Mouse (Mus musculus): ENCODE measurements around the gene Dnajc4. TPM values are rescaled to one million over a fixed set of nuclear protein-coding genes. Genes with fewer than 3 reads are reported as not detected.

The Dnajc4 gene
- total and polyA plus RNA-seq, 2 experiments from 2014 or later = 13.5 to 25.6 TPM

GRCm38 (mm10) chr19:6989251-6989650, 3.1 kb downstream of the Dnajc4 start:
- ATAC-seq = no peak
- H3K4me2 ChIP-seq (ENCODE audit: low read depth, low read length) = no peak overlapping the region
- WGBS = 87% methylated on average over 8 of the region's 8 CpGs
- H3K9ac ChIP-seq (replicated peaks; ENCODE audit: low read length) = no peak overlapping the region
- no peak overlapping the region for H3K4me3 ChIP-seq (ENCODE audit: low read length)
- H3K27ac ChIP-seq = no peak overlapping the region
- no peak for DNase-seq (ENCODE audit: low spot score)
- H3K36me3 ChIP-seq (ENCODE audit: insufficient read depth, low read length) = peaks cover 8% of the 10 kb centered on the region; the same call in 1 of the 2 replicates
- no peaks in the 10 kb centered on the region for H3K27me3 ChIP-seq (ENCODE audit: insufficient read depth, low read length)
- no peaks in the 10 kb centered on the region for H3K4me1 ChIP-seq (ENCODE audit: insufficient read depth, low read length)
- H3K9me3 ChIP-seq (ENCODE audit: low read length) = no peaks in the 10 kb centered on the region
- TF ChIP-seq CTCF (IDR thresholded peaks at IDR 0.05; ENCODE audit: low read depth) = no peak

- no peaks in the 10 kb centered on the region for H3K27me3 ChIP-seq (ENCODE audit: insufficient read depth, low read length)
- peak; percentile 1; the same call in 1 of the 2 replicates for ATAC-seq
- WGBS = under 1% methylated on average over 8 of the region's 8 CpGs
- H3K27ac ChIP-seq = peak overlapping the region; percentile 75
- H3K9ac ChIP-seq (replicated peaks; ENCODE audit: low read length) = peak overlapping the region; percentile 78
- TF ChIP-seq CTCF (IDR thresholded peaks at IDR 0.05; ENCODE audit: low read depth) = no peak
- H3K4me3 ChIP-seq (ENCODE audit: low read length) = peak overlapping the region; percentile 58
- DNase-seq (ENCODE audit: low spot score) = no peak
- peaks cover 13% of the 10 kb centered on the region; the same call in 1 of the 2 replicates for H3K36me3 ChIP-seq (ENCODE audit: insufficient read depth, low read length)
- no peaks in the 10 kb centered on the region for H3K4me1 ChIP-seq (ENCODE audit: insufficient read depth, low read length)
- H3K4me2 ChIP-seq (ENCODE audit: low read depth, low read length) = peak overlapping the region; percentile 79
- no peaks in the 10 kb centered on the region for H3K9me3 ChIP-seq (ENCODE audit: low read length)
These were observed 4.5 kb downstream of the Dnajc4 start for GRCm38 (mm10) chr19:6987904-6988285.

GRCm38 (mm10) chr19:6987061-6987903, 5.1 kb downstream of the Dnajc4 start, which contains the start of gene Vegfb:
TSS of gene Vegfb (minus strand) at chr19:6987651.
- H3K4me3 ChIP-seq (ENCODE audit: low read length) = peak within 1 kb of the TSS; percentile 58
- ATAC-seq = peak; percentile 52
- H3K4me1 ChIP-seq (ENCODE audit: insufficient read depth, low read length) = no peaks in the 10 kb centered on the region
- peaks cover 17% of the 10 kb centered on the region; the same call in 1 of the 2 replicates for H3K36me3 ChIP-seq (ENCODE audit: insufficient read depth, low read length)
- H3K27ac ChIP-seq = peak within 1 kb of the TSS; percentile 75
- 3% methylated on average over 70 of the region's 85 CpGs for WGBS
- DNase-seq (ENCODE audit: low spot score) = peak; percentile 72
- H3K27me3 ChIP-seq (ENCODE audit: insufficient read depth, low read length) = no peaks in the 10 kb centered on the region
- peak within 1 kb of the TSS; percentile 79 for H3K4me2 ChIP-seq (ENCODE audit: low read depth, low read length)
- peak within 1 kb of the TSS; percentile 78 for H3K9ac ChIP-seq (replicated peaks; ENCODE audit: low read length)
- no peaks in the 10 kb centered on the region for H3K9me3 ChIP-seq (ENCODE audit: low read length)
- TF ChIP-seq CTCF (IDR thresholded peaks at IDR 0.05; ENCODE audit: low read depth) = no peak

GRCm38 (mm10) chr19:6985951-6986708, 6.2 kb downstream of the Dnajc4 start:
- Histone ChIP-seq H3K27me3 (ENCODE audit: insufficient read depth, low read length) (no peaks in the 10 kb centered on the region), H3K4me1 (ENCODE audit: insufficient read depth, low read length) (peaks cover 4% of the 10 kb centered on the region), H3K4me3 (ENCODE audit: low read length) (no peak overlapping the region), H3K9ac (replicated peaks; ENCODE audit: low read length) (peak overlapping the region; percentile 78; the same call in 1 of the 2 replicates), H3K4me2 (ENCODE audit: low read depth, low read length) (peak overlapping the region; percentile 79), H3K36me3 (ENCODE audit: insufficient read depth, low read length) (peaks cover 19% of the 10 kb centered on the region; the same call in 1 of the 2 replicates), H3K9me3 (ENCODE audit: low read length) (no peaks in the 10 kb centered on the region), H3K27ac (peak overlapping the region; percentile 75; the same call in 1 of the 2 replicates)
- TF ChIP-seq CTCF (IDR thresholded peaks at IDR 0.05; ENCODE audit: low read depth) = no peak
- DNase-seq (ENCODE audit: low spot score) (no peak), ATAC-seq (no peak)
- 75% methylated on average over 10 of the region's 10 CpGs for WGBS

GRCm38 (mm10) chr19:6985300-6985699, 7.1 kb downstream of the Dnajc4 start:
- ATAC-seq (no peak), DNase-seq (ENCODE audit: low spot score) (no peak)
- TF ChIP-seq CTCF (IDR thresholded peaks at IDR 0.05; ENCODE audit: low read depth) = no peak
- 87% methylated on average over 19 of the region's 19 CpGs for WGBS
- Histone ChIP-seq H3K9ac (replicated peaks; ENCODE audit: low read length) (no peak overlapping the region), H3K4me3 (ENCODE audit: low read length) (no peak overlapping the region), H3K27me3 (ENCODE audit: insufficient read depth, low read length) (no peaks in the 10 kb centered on the region), H3K27ac (no peak overlapping the region), H3K4me1 (ENCODE audit: insufficient read depth, low read length) (peaks cover 8% of the 10 kb centered on the region), H3K4me2 (ENCODE audit: low read depth, low read length) (no peak overlapping the region), H3K36me3 (ENCODE audit: insufficient read depth, low read length) (peaks cover 19% of the 10 kb centered on the region; the same call in 1 of the 2 replicates), H3K9me3 (ENCODE audit: low read length) (no peaks in the 10 kb centered on the region)

GRCm38 (mm10) chr19:6983621-6984020, 8.8 kb downstream of the Dnajc4 start:
- DNase-seq (ENCODE audit: low spot score) (no peak), ATAC-seq (no peak)
- WGBS = 30% methylated on average over 5 of the region's 5 CpGs
- Histone ChIP-seq H3K36me3 (ENCODE audit: insufficient read depth, low read length) (peaks cover 19% of the 10 kb centered on the region; the same call in 1 of the 2 replicates), H3K9ac (replicated peaks; ENCODE audit: low read length) (no peak overlapping the region), H3K9me3 (ENCODE audit: low read length) (no peaks in the 10 kb centered on the region), H3K4me3 (ENCODE audit: low read length) (no peak overlapping the region), H3K27me3 (ENCODE audit: insufficient read depth, low read length) (no peaks in the 10 kb centered on the region), H3K4me1 (ENCODE audit: insufficient read depth, low read length) (peaks cover 14% of the 10 kb centered on the region), H3K4me2 (ENCODE audit: low read depth, low read length) (no peak overlapping the region), H3K27ac (no peak overlapping the region)
- no peak for TF ChIP-seq CTCF (IDR thresholded peaks at IDR 0.05; ENCODE audit: low read depth)

All from hindbrain, postnatal 0 days (tissue).